Mouse (Mus musculus) urinary bladder, postnatal 25 days (tissue): ENCODE results near the gene Entpd5.

Source experiments
- DNase-seq: peaks from one replicate; pipeline ENCODE4 v3.0.0; 2022; ENCODE audit warnings: low spot score

Gene Entpd5

DNA sequence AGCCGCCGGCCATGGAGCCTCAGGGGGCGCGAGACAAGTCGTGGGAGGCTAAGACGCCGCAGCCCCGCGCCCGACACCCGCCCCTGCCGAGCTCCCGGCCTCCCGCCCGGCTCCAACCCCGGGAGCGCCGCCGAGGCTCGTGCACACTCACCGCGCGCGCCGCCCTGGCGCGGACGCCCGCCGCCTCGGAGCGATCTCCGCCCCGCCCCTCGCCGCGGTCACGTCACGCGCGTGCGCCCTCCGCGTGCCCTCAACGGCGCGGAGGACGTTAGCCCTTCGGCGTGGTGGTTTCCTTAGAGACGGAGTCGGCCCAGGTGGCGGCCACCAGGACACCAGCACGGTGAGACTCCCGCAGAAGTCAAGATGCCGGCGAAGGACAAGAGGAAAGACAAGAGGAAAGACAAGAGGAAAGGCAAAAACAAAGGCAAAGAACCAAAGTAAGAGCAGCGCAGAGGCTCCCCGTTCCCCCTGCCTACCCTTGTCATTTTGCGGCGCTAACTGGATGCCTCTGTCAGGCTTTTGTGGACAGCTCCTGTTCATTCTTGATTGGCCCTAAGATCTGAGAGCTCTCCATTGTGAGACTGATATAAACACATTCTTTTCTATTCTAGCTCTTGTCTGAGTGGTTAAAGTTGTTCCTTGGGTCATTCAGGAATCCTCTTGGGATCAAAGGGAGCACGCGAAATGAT lies at the start of gene Entpd5, which contains the start of gene Bbof1:
Gene Entpd5, minus strand, starts transcription at position 211 of the 689 bp plus-strand sequence.
Gene Bbof1, plus strand, starts transcription at position 253 of the 689 bp plus-strand sequence.
- peak; percentile 92 for DNase-seq

DNA sequence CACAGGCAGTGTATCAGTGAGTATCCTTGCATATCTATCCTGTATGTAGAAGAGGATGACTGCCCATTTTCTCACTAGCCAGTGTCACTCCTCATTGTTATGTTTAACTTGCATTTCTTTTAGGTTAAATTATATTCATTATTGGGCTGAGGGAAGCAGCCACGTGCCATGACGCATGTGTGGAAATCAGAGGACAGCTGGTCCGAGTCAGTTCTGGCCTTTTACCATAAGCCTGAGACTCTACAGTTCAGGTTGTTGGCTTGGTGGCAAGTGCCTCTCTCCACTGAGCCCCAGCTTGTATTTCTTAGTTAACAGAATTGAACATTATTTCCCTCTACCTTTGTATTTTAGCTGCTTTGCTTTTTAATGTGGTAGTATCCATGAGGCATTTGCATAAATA lies 48.1 kb upstream of the Entpd5 start:
- DNase-seq: no peak

DNA sequence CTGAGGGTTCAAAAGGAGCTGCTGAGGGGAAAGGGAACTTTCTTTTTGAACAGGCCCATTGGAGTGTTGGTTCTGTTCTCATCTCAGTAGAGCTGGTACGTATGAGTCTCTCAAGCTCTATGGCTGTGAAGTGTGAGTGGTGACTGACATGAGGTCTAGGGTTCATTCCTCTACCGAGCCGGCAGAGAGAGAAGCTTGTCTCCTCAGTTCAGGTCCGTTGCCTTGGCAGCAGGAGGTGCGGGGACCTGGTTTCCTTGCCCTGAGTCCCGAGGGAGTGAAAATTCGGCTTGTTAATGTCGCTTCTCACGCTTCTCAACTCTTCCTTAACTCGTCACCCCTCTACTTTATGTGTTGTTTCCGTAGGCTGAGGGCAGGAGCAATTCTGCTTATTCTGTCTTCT lies 43.0 kb upstream of the Entpd5 start:
- no peak for DNase-seq

- peak; percentile 88 for DNase-seq
Observed at GRCm38 (mm10) chr12:84450718-84451646, 42.2 kb upstream of the Entpd5 start, which contains the start of the genes Aldh6a1 and Lin52. Gene Aldh6a1 (minus strand): TSS chr12:84451004. Gene Lin52 (plus strand): TSS chr12:84451422.

- DNase-seq: no peak
Observed at GRCm38 (mm10) chr12:84450351-84450717, 41.5 kb upstream of the Entpd5 start.

GRCm38 (mm10) chr12:84449887-84450286 lies 41.1 kb upstream of the Entpd5 start:
- DNase-seq: no peak

DNA sequence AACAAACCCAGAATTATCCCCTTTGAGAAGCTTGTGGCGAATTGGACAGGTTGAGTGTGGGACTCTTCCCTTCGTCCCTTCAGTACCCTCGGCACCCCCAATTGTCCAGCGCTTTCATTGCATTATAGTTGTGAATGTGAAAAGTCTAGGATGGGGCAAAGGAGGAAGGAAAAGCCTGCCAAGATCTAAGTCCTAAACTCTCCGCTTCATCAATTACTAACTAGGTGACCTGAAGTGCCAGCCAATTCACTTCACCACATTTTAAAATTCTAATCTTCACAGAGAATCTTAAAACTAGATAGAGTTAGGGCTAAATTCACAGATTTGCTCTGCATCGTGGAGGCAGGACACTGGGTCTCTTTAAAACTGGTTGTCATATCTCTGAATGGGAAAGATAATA lies 39.4 kb upstream of the Entpd5 start:
- DNase-seq: no peak

DNA sequence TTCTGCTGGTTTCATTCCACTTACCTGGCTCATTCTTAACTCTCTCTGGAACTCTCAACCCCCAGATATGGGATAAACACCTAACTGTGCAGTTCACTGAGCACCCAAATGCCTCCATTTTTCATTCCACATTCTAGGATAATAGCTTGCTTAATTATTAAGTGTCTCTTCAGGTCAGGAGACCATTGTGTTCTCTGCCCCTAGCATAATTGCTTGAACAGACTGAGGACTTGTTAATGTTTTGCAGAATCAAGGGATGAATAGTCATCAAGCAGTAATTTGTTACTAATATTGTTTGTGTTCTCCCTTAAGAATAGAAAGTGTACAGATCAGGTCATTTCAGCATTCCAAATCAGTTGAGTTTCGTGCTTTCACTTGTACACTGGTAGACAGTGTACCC lies 38.6 kb upstream of the Entpd5 start:
- no peak for DNase-seq

- no peak for DNase-seq
Observed at GRCm38 (mm10) chr12:84442526-84442925, 33.7 kb upstream of the Entpd5 start.

GRCm38 (mm10) chr12:84438697-84439096 lies 29.9 kb upstream of the Entpd5 start:
- no peak for DNase-seq

GRCm38 (mm10) chr12:84429825-84430224 lies 21.0 kb upstream of the Entpd5 start:
- DNase-seq: no peak

GRCm38 (mm10) chr12:84423990-84424389 lies 15.2 kb upstream of the Entpd5 start:
- DNase-seq: no peak

- no peak for DNase-seq
Observed at GRCm38 (mm10) chr12:84417605-84417922, 8.7 kb upstream of the Entpd5 start.

GRCm38 (mm10) chr12:84416834-84417604 lies 8.2 kb upstream of the Entpd5 start, which contains the start of gene Rnf113a2:
Gene Rnf113a2 (plus strand): TSS chr12:84417196.
- DNase-seq: peak; percentile 70

- DNase-seq: no peak
Observed at GRCm38 (mm10) chr12:84407874-84408818, 683 bp downstream of the Entpd5 start.

GRCm38 (mm10) chr12:84407259-84407658 lies 1.6 kb downstream of the Entpd5 start:
- DNase-seq: no peak

- no peak for DNase-seq
Observed at GRCm38 (mm10) chr12:84404541-84404940, 4.3 kb downstream of the Entpd5 start.

DNA sequence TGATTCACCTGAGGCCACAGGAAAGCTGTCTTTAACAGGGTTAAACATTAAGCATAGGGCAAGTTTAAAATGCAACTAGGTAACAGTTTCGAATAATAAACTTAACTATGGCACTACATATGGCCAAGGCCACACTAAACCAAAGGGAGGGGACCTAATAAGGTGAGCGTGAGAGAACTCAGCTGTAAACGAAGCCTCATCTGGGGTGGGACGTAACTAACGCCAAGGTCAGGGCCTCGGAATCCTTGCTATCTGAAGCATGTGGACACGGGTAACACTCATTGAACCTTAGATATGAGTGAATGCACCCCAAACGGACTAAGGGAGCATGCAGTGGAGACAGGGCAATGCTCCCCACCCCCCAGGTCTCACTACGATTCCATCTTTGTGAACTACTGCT lies 5.9 kb downstream of the Entpd5 start:
- no peak for DNase-seq

DNA sequence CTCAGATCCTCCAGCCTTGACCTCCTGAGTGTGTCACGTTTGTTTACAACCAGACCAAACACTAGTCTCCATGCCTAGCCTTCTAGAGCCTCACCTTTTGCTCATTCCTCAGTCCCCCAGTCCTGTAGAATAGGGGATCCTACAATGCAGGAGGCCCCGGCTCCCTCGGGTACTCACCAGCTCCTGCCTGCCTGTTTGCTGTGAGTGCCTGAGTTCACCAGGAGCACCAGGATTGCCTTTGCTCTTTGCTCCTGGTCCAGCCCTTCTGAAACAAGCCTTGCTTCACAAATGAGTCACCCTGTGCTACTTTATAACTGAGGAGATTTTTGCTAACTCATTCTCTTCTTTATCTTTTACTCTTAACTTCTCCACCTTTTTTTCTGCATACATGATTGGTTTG lies 8.2 kb downstream of the Entpd5 start:
- DNase-seq: no peak

GRCm38 (mm10) chr12:84400068-84400467 lies 8.8 kb downstream of the Entpd5 start:
- no peak for DNase-seq

DNA sequence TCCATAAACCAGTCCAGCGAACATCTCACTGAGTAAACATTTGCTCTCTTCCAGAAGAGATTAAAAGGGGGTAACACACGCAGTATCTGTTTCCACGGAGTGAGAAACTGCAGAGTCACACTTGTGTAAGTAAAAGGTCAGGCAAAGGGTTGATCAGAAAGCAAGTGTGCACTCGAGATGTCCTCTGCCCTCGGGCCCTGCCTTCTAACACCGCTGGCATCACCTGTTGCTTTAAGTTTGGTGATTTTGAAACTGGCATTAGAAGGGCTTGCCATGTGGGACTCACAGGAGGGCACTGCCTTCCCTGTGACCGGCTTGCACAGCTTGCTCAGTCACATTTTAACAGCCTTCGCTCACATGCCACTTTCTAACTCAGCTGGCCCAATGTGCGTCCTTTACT lies 9.2 kb downstream of the Entpd5 start:
- no peak for DNase-seq
